Mouse (Mus musculus): ENCODE data around the gene Ttc6. TPM values are rescaled to one million over a fixed set of nuclear protein-coding genes. Genes with fewer than 3 reads are reported as not detected.

Ttc6 gene
- total RNA-seq (2023) = not detected

GRCm38 (mm10) chr12:57563909-57564308 lies at the start of gene Ttc6:
Gene Ttc6, plus strand, starts transcription at chr12:57564113.

GRCm38 (mm10) chr12:57546415-57547201 lies 17.3 kb upstream of the Ttc6 start, which contains the start of gene Foxa1:
Gene Foxa1, minus strand, starts transcription at chr12:57546916.

Other genes with a start within 250 kb of the Ttc6 start
- not detected for gene Foxa1, start 17.2 kb upstream of the Ttc6 start, total RNA-seq (2023)